Mouse (Mus musculus): ENCODE measurements around the gene 1700088E04Rik.

Gene 1700088E04Rik

DNA sequence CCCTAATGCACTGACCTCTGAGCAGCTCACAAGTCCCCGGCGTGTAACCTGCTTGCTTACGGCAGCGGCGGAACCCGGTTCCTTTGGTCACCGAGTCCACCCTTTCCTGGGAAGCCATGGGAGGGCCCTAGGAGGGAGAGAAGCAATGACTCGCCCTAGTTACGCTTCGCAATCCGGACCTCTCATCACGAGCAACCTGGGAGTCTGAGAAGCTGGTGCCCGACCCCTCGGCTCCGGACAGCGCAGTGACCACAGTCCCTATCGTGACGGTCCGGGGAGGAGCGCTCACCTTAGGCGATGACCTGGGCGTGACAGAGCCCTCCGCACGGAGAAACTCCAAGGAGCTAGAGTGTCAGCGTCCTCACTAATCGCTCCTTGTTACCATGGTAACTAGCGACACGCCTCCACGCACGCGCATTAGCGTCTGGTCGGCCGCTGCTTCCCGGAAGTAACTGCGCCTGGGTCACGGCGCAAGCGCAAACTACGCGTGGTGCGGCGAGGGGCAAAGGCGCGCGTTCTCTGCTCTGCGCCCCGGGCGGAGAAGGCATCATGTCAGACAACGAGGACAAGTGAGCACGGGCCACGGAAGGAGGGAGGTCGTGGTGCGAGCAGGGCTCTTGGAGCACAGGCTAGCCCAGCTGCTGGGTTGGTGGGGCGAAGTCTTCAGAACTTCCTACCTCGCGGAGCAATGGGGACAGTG is at the start of gene 1700088E04Rik, which contains the start of gene Polr2f:
Gene 1700088E04Rik, minus strand, starts transcription at position 388 of the 700 bp plus-strand sequence.
Gene Polr2f, plus strand, starts transcription at position 144 of the 700 bp plus-strand sequence.
- DNase-seq (ENCODE audit: low spot score in 2 of 2), result peak; percentile 91

DNA sequence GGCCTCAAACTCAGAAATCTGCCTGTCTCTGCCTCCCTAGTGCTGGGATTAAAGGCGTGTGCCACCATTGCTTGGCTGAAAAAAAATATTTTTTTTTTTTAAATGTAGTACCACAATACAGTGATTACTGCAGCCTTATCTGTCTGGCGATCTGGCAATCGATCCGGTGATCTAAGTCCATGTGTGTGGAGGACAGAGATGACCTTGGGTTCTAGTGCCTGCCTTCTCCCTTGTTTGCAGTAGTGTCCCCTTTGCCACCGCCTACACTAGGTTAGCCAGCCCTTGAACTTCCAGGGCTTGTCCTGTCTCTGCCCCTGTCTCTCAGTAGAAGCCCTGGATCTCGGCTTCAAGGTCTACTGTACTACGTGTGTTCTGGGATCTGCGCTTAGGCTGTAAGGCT is 46.8 kb upstream of the 1700088E04Rik start:
- DNase-seq (ENCODE audit: low spot score in 2 of 2), result no peak

DNA sequence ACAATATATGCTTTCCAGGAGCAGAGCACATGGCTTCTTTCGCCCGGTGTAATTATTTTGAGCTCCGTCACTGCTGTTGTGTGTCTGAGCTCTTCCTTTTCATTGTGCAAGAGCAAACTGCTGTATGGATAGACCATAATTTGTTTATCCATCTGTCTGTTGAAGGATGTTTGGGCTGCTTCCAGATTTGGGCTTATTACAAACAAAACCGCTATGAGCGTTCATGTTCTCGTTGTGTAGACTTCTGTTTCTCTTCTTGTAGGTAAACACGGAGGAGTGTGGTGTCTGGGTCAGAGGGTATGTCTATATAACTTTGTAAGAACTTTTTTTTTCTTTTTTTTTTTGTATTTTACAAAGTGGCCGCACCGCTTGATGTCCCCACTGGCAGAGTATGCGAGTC is 44.2 kb upstream of the 1700088E04Rik start:
- no peak for DNase-seq (ENCODE audit: low spot score in 2 of 2)

DNA sequence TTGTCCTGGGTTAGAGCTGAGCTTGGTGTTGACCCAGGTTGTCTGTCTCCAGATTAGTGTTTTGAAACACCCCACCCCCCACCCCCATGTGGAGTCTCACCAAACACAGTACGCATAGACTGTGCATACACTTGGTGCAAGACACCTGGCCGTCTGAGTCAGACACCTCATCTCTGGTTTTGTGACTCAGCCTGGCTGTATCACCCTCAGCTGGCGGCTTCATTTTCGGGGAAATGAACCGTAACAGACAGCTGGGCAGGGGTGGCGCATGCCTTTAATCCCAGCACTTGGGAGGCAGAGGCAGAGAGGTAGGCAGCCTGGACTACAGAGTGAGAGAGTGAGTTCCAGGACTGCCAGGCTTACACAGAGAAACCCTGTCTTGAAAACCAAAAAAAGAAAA is 35.9 kb upstream of the 1700088E04Rik start:
- no peak for DNase-seq (ENCODE audit: low spot score in 2 of 2)

DNA sequence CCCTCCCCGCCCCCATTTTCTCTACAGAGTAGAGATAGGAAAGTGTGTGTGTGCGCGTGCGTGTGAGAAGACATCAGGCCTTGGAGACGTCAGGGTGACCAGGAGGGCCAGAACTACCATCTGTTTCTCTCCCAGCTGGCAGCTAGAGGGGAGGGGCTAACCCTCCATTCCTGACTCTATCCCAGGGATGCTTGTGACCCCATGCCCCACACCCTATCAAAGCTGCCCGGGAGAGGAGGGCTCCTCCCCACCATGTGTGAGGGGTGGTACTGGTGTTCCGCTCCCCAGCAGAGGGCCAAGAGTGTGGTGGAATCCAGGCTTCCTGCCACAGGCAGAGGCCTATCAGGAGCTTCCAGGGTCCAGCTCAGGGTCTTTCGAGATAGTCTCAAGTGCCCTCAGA is 25.7 kb upstream of the 1700088E04Rik start:
- no peak for DNase-seq (ENCODE audit: low spot score in 2 of 2)

DNA sequence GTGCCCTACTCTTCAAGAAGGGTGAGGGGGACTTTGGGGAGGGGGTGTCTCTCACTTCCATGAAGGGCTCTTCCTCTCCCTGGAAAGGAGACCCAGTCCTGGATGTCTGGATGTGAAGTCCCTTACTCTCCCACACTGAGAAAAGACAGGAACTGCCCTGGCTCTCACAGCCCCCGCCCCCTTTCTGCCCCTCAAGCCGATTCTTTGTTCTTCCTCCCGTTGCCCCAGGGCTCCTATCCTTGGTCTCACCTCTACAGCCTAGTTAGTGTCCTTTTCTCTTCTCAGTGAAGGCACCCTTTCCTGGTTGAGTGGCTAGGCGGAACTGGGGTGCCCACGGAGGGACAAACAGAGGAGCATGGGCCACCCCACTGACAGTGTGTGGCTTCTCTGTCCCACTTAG is 24.1 kb upstream of the 1700088E04Rik start, which contains the start of gene Sox10:
Gene Sox10, minus strand, starts transcription at position 101 of the 400 bp plus-strand sequence.
- DNase-seq (ENCODE audit: low spot score in 2 of 2), result no peak

DNA sequence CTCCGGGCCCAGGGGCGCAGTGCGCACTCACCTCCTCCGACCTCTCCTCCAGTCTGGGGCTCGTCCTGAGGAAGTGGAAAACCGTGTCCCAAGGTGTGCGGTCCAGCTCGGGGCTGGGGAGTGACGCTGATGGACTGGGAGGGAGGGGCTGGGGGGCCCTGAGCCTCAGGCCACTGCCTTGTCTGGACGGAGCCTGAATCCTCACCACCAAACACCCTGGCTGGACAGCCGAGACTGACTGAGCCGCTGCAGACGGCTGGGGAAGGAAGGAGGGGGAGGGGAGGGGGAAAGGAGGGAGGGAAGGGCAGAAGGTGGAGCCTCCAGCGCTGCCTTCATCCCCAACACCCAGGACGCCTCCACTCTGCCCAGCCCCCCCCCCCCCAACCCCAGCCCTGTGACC is 23.2 kb upstream of the 1700088E04Rik start:
- DNase-seq (ENCODE audit: low spot score in 2 of 2), result no peak

DNA sequence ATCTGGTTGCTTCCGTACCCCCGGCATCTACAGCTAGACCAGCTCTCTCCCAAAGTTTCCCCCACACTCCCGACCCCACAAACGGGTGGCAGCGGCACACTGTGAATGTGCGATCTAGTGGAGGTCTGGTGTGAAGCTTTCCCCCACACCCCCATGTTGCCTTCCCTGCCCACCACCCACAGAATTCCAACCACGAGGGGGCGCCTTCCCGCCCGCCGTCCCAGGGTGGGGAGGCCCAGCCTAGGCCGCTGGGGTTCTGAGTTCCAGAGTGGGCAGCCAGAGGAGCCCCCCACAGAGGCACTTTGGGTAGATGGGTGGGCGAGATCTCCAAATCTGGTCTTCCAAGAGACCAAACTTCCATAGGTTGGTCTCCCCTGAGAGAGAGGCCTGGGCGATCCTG is 21.8 kb upstream of the 1700088E04Rik start:
- no peak for DNase-seq (ENCODE audit: low spot score in 2 of 2)

DNA sequence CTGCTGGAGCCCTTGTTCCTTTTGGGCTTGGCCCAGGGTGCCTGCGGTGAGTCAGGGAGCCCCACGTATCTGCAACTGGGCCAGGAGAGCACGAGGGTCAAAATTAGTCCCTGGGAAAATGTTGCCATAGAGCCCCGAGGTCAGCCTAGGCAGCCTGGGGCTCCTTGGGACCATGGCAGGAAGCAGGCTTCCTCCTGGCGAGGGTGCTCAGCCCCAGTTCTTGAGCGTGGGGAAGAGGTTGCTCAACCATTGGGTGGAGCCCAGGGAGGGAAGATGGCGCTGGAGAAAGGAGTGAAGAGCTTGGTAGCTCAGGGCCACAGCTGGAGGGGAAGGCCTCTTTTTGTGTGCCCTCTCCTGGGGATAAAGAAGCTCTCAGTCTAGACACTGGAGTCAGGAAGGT is 21.2 kb upstream of the 1700088E04Rik start:
- DNase-seq (ENCODE audit: low spot score in 2 of 2), result no peak

DNA sequence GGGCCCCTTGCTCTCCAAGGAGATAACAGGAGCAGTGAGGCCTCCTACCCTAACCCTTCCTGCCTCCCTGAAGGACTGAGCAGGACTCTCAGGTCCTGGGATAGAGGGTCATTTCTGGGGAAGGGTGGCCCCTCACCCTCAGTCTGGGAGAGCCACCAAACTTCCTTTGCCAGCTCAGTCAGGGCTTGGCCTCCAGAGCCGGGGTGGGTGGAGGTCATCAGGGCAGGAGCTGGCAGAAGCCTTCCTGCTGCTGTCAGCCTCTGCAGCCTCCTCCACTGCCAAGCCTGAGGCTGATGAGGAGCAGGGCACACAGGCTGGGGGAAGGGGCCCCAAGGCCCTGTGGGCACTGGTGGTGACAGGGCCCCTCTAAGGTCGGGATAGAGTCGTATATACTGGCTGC is 14.5 kb upstream of the 1700088E04Rik start:
- DNase-seq (ENCODE audit: low spot score in 2 of 2), result no peak

DNA sequence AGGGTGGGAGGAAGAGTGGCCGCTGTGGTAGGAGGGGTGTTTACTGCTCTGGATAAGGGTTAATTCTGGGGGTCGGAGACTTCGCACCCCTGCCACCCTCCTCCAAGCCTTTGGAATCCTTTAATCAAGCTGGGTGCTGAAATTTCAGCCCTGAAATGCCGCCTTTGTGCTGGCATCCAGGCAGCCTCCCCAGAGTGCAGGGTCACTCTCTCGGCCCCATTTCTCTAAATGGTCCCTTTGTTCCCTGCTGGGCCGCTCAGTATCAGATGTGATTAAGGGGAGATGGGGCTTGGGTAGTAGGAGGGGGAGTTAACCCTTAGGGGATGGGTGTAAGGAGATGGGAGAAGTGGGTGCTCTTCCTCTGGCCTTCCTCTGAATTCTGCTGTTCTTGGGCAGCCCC is 11.7 kb upstream of the 1700088E04Rik start:
- DNase-seq (ENCODE audit: low spot score in 2 of 2), result no peak

DNA sequence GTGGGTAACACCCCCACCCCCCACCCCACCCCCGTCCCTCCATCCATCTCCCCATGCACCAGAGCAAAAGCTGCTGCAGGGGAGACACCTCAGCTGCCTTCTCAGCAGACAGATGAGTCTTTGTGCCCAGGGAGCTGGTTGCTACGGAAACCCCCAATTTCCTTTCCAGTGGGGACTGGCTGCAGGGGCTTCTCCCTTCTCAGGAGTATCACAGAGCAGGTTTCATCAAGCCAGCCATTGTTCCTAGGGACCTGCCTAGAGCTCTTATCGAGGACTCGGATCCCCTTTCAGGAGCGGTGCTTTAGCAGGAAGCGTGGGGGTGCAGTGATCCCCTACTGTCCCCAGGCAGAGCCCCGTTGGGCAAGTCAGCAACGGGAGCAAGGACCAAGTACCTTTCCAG is 10.8 kb upstream of the 1700088E04Rik start:
- DNase-seq (ENCODE audit: low spot score in 2 of 2), result no peak

DNA sequence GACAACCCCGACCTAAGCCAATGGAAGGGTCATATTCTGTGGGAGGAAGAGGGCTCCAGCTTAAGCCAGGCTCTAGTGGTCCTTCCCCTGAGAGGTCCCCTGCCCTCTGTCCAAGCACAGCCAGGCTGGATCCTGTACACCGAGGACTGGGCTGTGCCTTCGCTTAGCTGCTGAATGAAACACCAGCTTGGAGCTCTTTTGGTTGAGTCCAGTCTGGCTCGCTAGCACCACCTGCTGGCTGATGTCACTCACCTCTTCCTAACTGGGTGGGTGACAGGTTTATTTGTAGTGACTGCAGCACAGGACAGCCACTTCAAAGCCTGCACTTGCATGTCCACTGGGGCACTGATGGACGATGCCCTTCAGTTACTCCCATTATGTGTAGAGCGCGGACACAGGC is 7.5 kb upstream of the 1700088E04Rik start:
- DNase-seq (ENCODE audit: low spot score in 2 of 2), result peak; percentile 67 to 70

DNA sequence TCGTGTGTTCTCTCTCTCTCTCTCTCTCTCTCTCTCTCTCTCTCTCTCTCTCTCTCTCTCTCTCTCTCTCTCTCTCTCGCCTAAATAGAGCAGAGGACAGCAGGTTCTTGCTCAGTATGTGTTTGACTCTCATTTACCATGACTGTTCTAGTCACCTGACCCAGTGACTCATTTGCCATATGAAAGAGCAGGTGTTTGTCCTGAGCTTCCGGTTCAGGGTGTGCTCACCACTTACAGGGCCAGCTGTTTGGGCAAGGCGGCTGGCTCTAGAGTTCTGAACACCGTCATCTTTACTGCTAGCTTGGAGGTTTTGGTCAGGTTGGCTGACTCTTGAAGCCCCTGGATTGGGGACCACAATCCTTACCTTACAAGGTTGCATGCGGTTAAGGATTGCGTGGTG is 4.5 kb upstream of the 1700088E04Rik start:
- DNase-seq (ENCODE audit: low spot score in 2 of 2), result no peak

DNA sequence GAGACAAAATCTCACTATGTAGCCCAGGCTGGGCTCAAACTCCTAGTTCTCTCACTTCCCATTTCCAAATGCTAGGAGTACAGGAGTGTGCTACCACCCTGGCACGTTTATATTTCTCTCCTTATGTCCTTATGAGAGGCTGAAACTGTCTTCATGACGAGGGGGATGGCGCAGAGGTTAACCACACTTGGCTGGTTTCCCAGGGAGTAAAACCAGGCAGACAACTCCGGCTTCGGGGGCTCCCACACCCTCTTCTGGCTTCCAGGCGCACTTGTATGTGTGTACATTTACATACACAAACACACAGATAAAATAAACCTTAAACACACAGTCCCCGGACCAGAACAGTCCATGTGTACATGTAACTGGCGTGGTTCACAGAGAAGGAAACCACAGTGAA is 3.0 kb upstream of the 1700088E04Rik start:
- no peak for DNase-seq (ENCODE audit: low spot score in 2 of 2)

DNA sequence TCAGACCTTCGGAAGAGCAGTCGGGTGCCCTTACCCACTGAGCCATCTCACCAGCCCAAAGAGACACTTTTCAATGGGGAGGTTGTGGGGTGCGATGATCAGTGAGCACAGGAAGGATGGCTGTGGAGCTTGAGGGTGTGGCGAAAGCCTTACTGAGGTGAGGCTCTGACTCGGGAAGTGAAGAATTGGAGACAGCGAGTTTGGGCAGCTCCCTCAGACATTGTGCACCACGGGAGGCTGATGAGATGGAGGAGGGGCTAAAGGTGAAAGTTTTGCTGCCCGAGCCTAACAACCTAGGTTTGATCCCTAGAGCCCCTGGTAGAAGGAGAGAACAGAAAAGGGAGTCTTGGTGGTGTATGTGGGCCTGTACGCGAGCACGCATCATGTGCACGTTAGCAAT is 2.3 kb upstream of the 1700088E04Rik start:
- no peak for DNase-seq (ENCODE audit: low spot score in 2 of 2)

DNA sequence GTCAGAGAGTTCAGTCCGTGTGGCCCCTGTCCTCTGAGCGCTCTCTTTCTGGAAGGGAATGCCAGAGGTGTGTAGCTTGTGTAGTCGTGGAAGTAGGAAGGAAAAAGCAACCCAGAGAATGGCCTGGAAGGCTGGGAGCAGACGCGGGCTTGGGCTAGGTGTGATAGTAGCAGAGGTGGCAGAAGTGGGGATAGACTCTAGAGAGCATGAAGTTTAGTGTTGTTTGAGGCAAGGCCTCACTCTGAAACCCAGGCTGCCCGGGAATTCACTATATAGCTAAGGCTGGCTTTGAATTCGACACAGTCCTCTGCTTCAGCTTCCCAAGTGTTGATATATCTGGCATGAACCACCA is 489 bp upstream of the 1700088E04Rik start:
- no peak for DNase-seq (ENCODE audit: low spot score in 2 of 2)

DNA sequence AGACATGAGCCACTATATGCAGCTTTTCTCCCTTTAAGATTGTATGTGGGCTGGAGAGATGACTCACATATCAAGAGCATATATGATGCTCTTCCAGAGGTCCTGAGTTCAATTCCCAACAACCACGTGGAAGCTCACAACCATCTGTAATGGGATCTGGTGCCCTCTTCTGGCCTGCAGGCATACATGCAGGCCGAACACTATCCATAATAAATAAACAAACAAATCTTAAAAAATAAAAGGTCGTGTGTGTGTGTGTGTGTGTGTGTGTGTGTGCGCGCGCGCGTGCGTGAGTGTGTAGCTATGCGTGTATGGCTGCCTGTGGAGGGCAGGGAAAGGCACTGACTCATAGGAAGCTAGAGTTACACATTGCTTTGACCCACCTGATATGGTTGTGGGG is 1.4 kb downstream of the 1700088E04Rik start:
- DNase-seq (ENCODE audit: low spot score in 2 of 2), result no peak

DNA sequence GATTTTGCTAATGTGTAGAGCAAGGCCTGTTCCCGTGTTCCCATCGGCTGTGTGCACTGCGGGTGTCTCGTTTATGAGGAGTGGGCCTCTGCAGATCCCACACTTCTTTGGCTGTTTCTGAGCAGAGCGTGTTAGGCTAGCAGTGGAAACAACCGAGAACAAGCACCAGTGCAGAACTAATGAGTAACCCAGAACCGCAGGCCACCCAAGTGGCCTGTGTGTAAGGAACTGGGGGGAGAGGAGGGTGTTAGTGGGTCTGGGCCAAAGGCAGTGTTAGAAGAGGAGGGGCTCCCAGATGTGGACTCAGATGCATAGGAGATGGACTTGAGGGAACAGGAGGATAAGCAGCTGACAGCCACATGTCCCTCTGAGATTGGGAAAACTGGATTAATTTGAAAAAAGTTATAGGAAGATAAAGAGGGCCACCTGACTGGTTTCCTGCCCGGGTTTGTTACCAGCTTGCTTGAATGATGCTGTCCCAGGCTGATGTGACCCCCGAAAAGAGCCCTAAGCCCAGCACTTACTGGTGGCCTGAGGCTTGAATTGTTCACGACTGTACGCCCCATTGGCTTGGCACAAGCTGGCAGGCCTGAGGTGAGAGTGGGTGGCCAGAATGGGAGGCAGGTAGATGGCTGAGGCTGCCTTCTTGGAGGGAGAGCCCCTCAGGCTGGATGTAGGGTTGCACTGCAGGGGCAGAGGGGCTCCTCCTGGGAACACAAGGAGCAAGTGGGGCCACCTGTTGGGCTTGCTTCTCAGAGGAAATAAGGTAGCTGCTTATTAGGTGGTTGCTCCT is 5.1 kb downstream of the 1700088E04Rik start:
- DNase-seq (ENCODE audit: low spot score in 2 of 2), result no peak

DNA sequence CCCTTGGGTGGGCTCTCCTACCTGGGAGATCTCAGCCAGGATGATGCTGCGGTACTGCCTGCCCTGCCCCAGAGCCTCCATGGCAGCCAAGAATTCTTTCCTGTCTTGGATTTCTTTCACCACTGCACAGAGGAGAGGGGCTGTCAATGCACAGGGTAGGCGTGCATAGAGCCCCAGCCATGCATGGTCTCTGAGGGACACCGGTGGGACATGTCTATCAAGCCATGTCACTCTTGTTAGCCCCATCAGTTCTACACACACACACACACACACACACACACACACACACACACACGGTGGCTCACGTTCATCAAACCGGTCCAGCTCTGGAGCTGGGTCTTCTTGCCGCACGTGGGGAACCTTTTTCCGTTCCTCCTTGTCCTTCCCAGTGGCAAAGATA is 5.7 kb downstream of the 1700088E04Rik start:
- no peak for DNase-seq (ENCODE audit: low spot score in 2 of 2)

DNA sequence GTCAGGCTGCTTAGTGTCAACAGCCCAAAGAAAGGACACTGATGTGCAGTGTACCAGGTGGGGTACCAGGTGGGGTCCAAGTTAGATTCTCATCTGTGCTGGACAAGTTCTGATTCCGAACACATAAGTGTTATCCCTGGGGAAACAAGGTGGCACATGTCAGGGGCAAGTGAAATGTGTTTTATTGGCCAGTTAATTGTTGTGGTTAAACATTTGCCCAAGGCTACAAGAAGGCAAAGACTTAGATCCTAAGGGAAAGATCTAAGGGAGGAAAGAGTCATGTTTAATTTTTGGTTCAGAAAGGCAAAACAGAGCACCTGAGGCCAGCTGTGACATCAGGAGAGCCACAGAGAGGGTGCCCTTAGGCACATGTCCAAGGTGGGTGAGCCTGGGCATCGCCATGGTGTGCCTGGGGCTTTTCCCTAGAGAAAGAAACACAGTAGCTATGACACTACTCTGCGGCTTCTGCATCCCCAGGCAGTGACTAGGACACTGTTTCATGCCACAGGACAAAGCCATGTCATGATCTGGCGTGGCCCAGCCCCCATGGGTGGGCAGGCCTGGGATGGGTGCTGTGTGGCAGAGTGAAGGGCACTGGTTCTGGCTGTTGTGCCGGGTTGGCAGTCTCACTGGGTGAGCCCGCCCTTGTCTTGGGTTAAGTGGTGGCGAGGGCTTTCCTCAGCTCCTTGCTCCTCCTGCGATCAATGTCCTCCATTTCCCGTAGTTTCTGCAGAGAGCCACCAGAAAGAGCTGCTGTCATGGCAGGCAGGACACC is 6.4 kb downstream of the 1700088E04Rik start:
- no peak for DNase-seq (ENCODE audit: low spot score in 2 of 2)

DNA sequence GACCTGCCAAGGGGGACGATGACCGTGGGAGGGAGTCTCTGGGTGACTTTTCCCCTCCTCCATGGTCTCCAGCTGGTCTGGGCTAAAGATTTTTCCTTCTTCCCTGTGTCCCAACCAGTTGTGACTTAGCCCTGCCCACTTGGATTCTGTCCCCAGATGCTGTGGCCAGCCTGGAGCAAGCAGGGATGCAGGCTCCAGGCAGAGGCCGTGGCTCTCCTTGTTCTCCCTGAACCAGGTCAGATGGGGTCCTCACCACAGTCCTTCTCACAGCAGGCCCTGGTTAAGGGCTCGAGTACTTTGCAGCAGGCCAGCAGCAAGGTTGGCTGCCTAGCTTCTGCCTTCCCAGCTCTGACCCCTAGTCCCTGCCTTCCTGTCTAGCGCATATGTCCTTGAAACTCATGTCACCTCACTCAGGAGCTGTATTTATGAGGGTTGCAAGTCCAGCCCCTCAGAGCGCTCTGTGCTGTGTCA is 7.8 kb downstream of the 1700088E04Rik start:
- no peak for DNase-seq (ENCODE audit: low spot score in 2 of 2)
